Mouse (Mus musculus) CH12.LX (cell line): Measurements from ENCODE around the gene Fbxo6. TPM values are rescaled to one million over a fixed set of nuclear protein-coding genes. Genes with fewer than 3 reads are reported as not detected.
A peak's percentile ranks its signal among the peaks of the same experiment; 100 is the strongest.

Source experiments
- DNase-seq: peaks from one replicate; pipeline ENCODE4 v3.0.0-alpha.2; 2013; ENCODE audit errors: extremely low read depth
- H3K27ac ChIP-seq: 2 replicates; pipeline ENCODE4 v1.5.1; 2012; ENCODE audit warnings: low read depth, mild to moderate bottlenecking, control low read depth, moderate library complexity; ENCODE audit not compliant: insufficient read depth
- H3K27me3 ChIP-seq: replicated peaks from 2 replicates; pipeline ENCODE3; 2012; ENCODE audit warnings: inconsistent platforms
- H3K36me3 ChIP-seq, 2 experiments: replicated peaks in 1 of 2; 2 replicates each; pipeline versions ENCODE3 to v1.6.1; 2012; ENCODE audit warnings: inconsistent platforms in 1 of 2, low read length in 1 of 2, mild to moderate bottlenecking in 1 of 2, mixed read lengths in 1 of 2, moderate library complexity in 1 of 2; ENCODE audit not compliant: control insufficient read depth in 1 of 2, insufficient read depth in 1 of 2
- H3K4me1 ChIP-seq, 2 experiments: 2 replicates each; pipeline ENCODE4 v1.6.1; 2012; ENCODE audit warnings: inconsistent platforms in 1 of 2, moderate library complexity in 1 of 2; ENCODE audit not compliant: insufficient read depth in 2 of 2, control insufficient read depth in 1 of 2
- H3K4me2 ChIP-seq: 2 replicates; pipeline ENCODE4 v1.6.1; 2012; ENCODE audit warnings: low read depth, mild to moderate bottlenecking, control low read depth; ENCODE audit not compliant: poor library complexity, insufficient read depth, severe bottlenecking
- H3K4me3 ChIP-seq, 3 experiments: fragments of 150-350 bp in 1 of 3; sonication (generic) in 1 of 3; replicated peaks in 1 of 3; 2 replicates each; pipeline versions ENCODE3 to v1.5.1; 2011 to 2012; ENCODE audit warnings: low read depth in 2 of 3, low read length in 2 of 3, mild to moderate bottlenecking in 2 of 3, moderate library complexity in 2 of 3, control low read depth in 1 of 3, improper control_type of control experiment in 1 of 3, inconsistent platforms in 1 of 3, mixed read lengths in 1 of 3; ENCODE audit not compliant: poor library complexity in 1 of 3
- H3K79me2 ChIP-seq: replicated peaks from 2 replicates; pipeline ENCODE4 v1.6.1; 2012; ENCODE audit warnings: mild to moderate bottlenecking, moderate library complexity; ENCODE audit not compliant: control insufficient read depth, poor library complexity, insufficient read depth, severe bottlenecking; ENCODE audit errors: extremely low read depth
- H3K9ac ChIP-seq: 2 replicates; pipeline ENCODE4 v1.6.1; 2012; ENCODE audit warnings: low read depth, mild to moderate bottlenecking, control low read depth, moderate library complexity; ENCODE audit not compliant: insufficient read depth
- H3K9me3 ChIP-seq: replicated peaks from 2 replicates; pipeline ENCODE3; 2012; ENCODE audit warnings: low read length, inconsistent platforms, mixed read lengths
- BHLHE40 ChIP-seq: IDR thresholded peaks from 2 replicates; pipeline ENCODE4 v1.6.1; 2011; ENCODE audit warnings: mild to moderate bottlenecking, low read depth, low read length, improper control_type of control experiment
- CHD1 ChIP-seq: IDR thresholded peaks from 2 replicates; pipeline ENCODE4 v1.6.1; 2012; ENCODE audit warnings: low read depth, low read length, improper control_type of control experiment, inconsistent platforms
- CTCF ChIP-seq, 2 experiments: IDR thresholded peaks in 1 of 2; conservative IDR thresholded peaks in 1 of 2; 2 replicates each; pipeline ENCODE4 v1.5.1; 2011 to 2012; ENCODE audit warnings: low read depth in 2 of 2, low read length in 2 of 2, improper control_type of control experiment in 1 of 2, inconsistent platforms in 1 of 2, mild to moderate bottlenecking in 1 of 2, moderate library complexity in 1 of 2
- ELF1 ChIP-seq: IDR thresholded peaks from 2 replicates; pipeline ENCODE4 v1.6.1; 2014; ENCODE audit warnings: low read depth, mild to moderate bottlenecking, inconsistent platforms, low read length, improper control_type of control experiment
- ETS1 ChIP-seq: conservative IDR thresholded peaks from 2 replicates; pipeline ENCODE4 v1.6.1; 2012; ENCODE audit warnings: low read depth, mild to moderate bottlenecking, inconsistent platforms, low read length, improper control_type of control experiment, moderate library complexity
- GABPA ChIP-seq: IDR thresholded peaks from 2 replicates; pipeline ENCODE4 v1.6.1; 2012; ENCODE audit warnings: low read depth, low read length, improper control_type of control experiment, inconsistent platforms; ENCODE audit not compliant: insufficient replicate concordance
- KAT2A ChIP-seq: IDR thresholded peaks from 2 replicates; pipeline ENCODE4 v1.6.1; 2012; ENCODE audit warnings: low read length, improper control_type of control experiment, inconsistent platforms; ENCODE audit not compliant: insufficient replicate concordance
- MAFK ChIP-seq: IDR thresholded peaks from 2 replicates; pipeline ENCODE4 v1.6.1; 2011; ENCODE audit warnings: low read length, improper control_type of control experiment; ENCODE audit not compliant: insufficient replicate concordance
- MEF2A ChIP-seq: IDR thresholded peaks from 2 replicates; pipeline ENCODE4 v1.6.1; 2014; ENCODE audit warnings: low read depth, mild to moderate bottlenecking, inconsistent platforms, low read length, improper control_type of control experiment, borderline replicate concordance
- MXI1 ChIP-seq: IDR thresholded peaks from 2 replicates; pipeline ENCODE4 v1.6.1; 2011; ENCODE audit warnings: mild to moderate bottlenecking, low read depth, low read length, improper control_type of control experiment
- NELFE ChIP-seq: IDR thresholded peaks from 2 replicates; pipeline ENCODE4 v1.6.1; 2011; ENCODE audit warnings: low read depth, low read length, improper control_type of control experiment
- NRF1 ChIP-seq: IDR thresholded peaks from 2 replicates; pipeline ENCODE4 v1.6.1; 2014; ENCODE audit warnings: low read depth, mild to moderate bottlenecking, inconsistent platforms, low read length, improper control_type of control experiment, moderate library complexity
- PAX5 ChIP-seq: IDR thresholded peaks from 2 replicates; pipeline ENCODE4 v1.6.1; 2012; ENCODE audit warnings: low read length, inconsistent platforms, mixed read lengths
- POLR2AphosphoS2 ChIP-seq: IDR thresholded peaks from 2 replicates; pipeline ENCODE4 v1.6.1; 2011; ENCODE audit warnings: low read depth, low read length, improper control_type of control experiment
- RAD21 ChIP-seq: IDR thresholded peaks from 2 replicates; pipeline ENCODE4 v1.6.1; 2011; ENCODE audit warnings: low read depth, mild to moderate bottlenecking, low read length, improper control_type of control experiment, moderate library complexity
- SIN3A ChIP-seq: IDR thresholded peaks from 2 replicates; pipeline ENCODE4 v1.6.1; 2012; ENCODE audit warnings: low read length, improper control_type of control experiment, inconsistent platforms
- SMC3 ChIP-seq: IDR thresholded peaks from 2 replicates; pipeline ENCODE4 v1.6.1; 2011; ENCODE audit warnings: low read depth, low read length, improper control_type of control experiment
- UBTF ChIP-seq: IDR thresholded peaks from 2 replicates; pipeline ENCODE4 v1.6.1; 2012; ENCODE audit warnings: low read depth, mild to moderate bottlenecking, inconsistent platforms, low read length, improper control_type of control experiment, moderate library complexity
- USF1 ChIP-seq: IDR thresholded peaks from 2 replicates; pipeline ENCODE4 v1.6.1; 2014; ENCODE audit warnings: low read depth, mild to moderate bottlenecking, inconsistent platforms, low read length, improper control_type of control experiment
- USF2 ChIP-seq: conservative IDR thresholded peaks from 2 replicates; pipeline ENCODE4 v1.6.1; 2011; ENCODE audit warnings: low read depth, low read length, improper control_type of control experiment
- ZKSCAN1 ChIP-seq: IDR thresholded peaks from 2 replicates; pipeline ENCODE4 v1.6.1; 2012; ENCODE audit warnings: low read depth, inconsistent platforms, low read length, improper control_type of control experiment, borderline replicate concordance
- ZMIZ1 ChIP-seq: IDR thresholded peaks from 2 replicates; pipeline ENCODE4 v1.6.1; 2012; ENCODE audit warnings: low read depth, mild to moderate bottlenecking, inconsistent platforms, low read length, improper control_type of control experiment
- ZNF384 ChIP-seq: IDR thresholded peaks from 2 replicates; pipeline ENCODE4 v1.6.1; 2012; ENCODE audit warnings: low read depth, low read length, improper control_type of control experiment, inconsistent platforms
- dilution Hi-C: fragments of 300-500 bp; cut with MboI; formaldehyde crosslinking; loops from 2 replicates; pipeline ENCODE4 v1.14.3; 2020; ENCODE audit warnings: low sequenced_read_pairs; ENCODE audit not compliant: extremely low pct_unique_long_range_greater_than_20kb, extremely low pct_ligation_motif_present
- in situ Hi-C: fragments of 300-500 bp; cut with MboI; formaldehyde crosslinking; loops from 3 replicates; pipeline ENCODE4 v1.14.3; 2019; ENCODE audit warnings: low sequenced_read_pairs, low pct_ligation_motif_present, low pct_unique_long_range_greater_than_20kb, mixed read lengths
- polyA plus RNA-seq: library from polyadenylated mRNA; unstranded; fragments of >175 nt; gene quantifications from 2 replicates; pipeline ENCODE4 v1.2.1, GENCODE M21; 2012; ENCODE audit warnings: low read depth; ENCODE audit not compliant: insufficient read length
- total RNA-seq, 2 experiments: library from RNA; depleted of rRNA; stranded (reverse); fragments of 300-350 nt in 1 of 2; fragments of >200 nt in 1 of 2; gene quantifications; 2 replicates each; pipeline ENCODE4 v1.2.3; 2012 to 2014

Fbxo6 gene
- total and polyA plus RNA-seq, 3 experiments = 20.8 to 32.5 (median 25.7) TPM

- Histone ChIP-seq H3K36me3 (no peaks in the 10 kb centered on the region), H3K9me3 (peaks cover 8% of the 10 kb centered on the region), H3K27me3 (peaks cover 61% of the 10 kb centered on the region), H3K27ac (no peak overlapping the region), H3K9ac (no peak overlapping the region), H3K4me3 (no peak overlapping the region), H3K4me1 (peaks cover 3 to 9% of the 10 kb centered on the region in 2 experiments; a peak in 2 of 4 replicates), H3K79me2 (no peaks in the 10 kb centered on the region), H3K4me2 (no peak overlapping the region)
- TF ChIP-seq CTCF (conservative IDR thresholded peaks at IDR 0.05 in 1 of 2, IDR thresholded peaks at IDR 0.05 in 1 of 2; ENCODE audit: low read depth in 2 of 2, low read length in 2 of 2) = peak; percentile 33 to 38; a peak in 2 of 4 replicates
- no peak for TF ChIP-seq ZKSCAN1
- no peak for DNase-seq
- in situ Hi-C loops = loop anchor here (5.0 kb wide), 1 partner anchor 35 kb away; the partner anchor contains the start of gene Fbxo6
- dilution Hi-C loops = no loop called here
These were observed 34.5 kb downstream of the Fbxo6 start for GRCm38 (mm10) chr4:148117392-148117791.

DNA sequence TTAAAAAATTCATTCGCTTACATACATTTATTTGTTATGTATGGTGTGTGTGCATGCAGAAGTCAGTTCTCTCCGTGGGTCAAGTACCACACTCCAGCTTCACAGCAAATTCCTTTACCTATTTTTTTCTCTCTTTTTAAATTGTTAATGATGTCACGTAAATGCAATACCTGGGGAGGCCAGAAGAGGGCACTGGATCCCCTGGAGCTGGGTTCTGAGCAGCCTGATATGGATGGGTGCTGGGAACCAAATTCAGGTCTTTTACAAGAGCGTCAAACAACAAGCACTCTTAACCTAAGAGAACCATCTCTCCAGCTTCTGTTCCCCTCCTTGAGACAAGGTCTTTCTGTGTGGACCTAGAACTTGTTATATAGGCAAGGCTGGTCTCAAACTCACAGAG, 35.3 kb downstream of the Fbxo6 start:
- Histone ChIP-seq H3K36me3 (no peaks in the 10 kb centered on the region), H3K4me1 (peaks cover 3 to 9% of the 10 kb centered on the region in 2 experiments; a peak in 2 of 4 replicates), H3K9ac (no peak overlapping the region), H3K27ac (no peak overlapping the region), H3K4me3 (no peak overlapping the region), H3K79me2 (no peaks in the 10 kb centered on the region), H3K4me2 (no peak overlapping the region), H3K27me3 (peaks cover 60% of the 10 kb centered on the region), H3K9me3 (peaks cover 8% of the 10 kb centered on the region)
- in situ Hi-C loops = loop anchor here (5.0 kb wide), 1 partner anchor 36 kb away; the partner anchor contains the start of gene Fbxo6
- dilution Hi-C loops = no loop called here
- peak; percentile 17 for DNase-seq
- TF ChIP-seq CTCF (conservative IDR thresholded peaks at IDR 0.05 in 1 of 2, IDR thresholded peaks at IDR 0.05 in 1 of 2; ENCODE audit: low read depth in 2 of 2, low read length in 2 of 2) (peak; percentile 15 to 47; a peak in 2 of 4 replicates), ZKSCAN1 (no peak), RAD21 (peak; percentile 7)

GRCm38 (mm10) chr4:148115467-148115866, 36.5 kb downstream of the Fbxo6 start:
- Histone ChIP-seq H3K9ac (no peak overlapping the region; the same call in 1 of the 2 replicates), H3K4me2 (peak overlapping the region; percentile 18; the same call in 1 of the 2 replicates)
- TF ChIP-seq CTCF (conservative IDR thresholded peaks at IDR 0.05 in 1 of 2, IDR thresholded peaks at IDR 0.05 in 1 of 2; ENCODE audit: low read depth in 2 of 2, low read length in 2 of 2) (peak in 1 of 2 experiments; percentile 71; a peak in 2 of 4 replicates), NELFE (no peak), ZNF384 (no peak), PAX5 (no peak), ZMIZ1 (no peak), GABPA (no peak), ETS1 (no peak), USF1 (no peak), MEF2A (no peak), CHD1 (no peak), BHLHE40 (no peak), ZKSCAN1 (no peak), KAT2A (no peak), RAD21 (peak; percentile 15), MXI1 (no peak), SMC3 (peak; percentile 65), SIN3A (no peak), USF2 (no peak), UBTF (no peak), NRF1 (no peak), ELF1 (no peak), POLR2AphosphoS2 (no peak), MAFK (no peak)

More at GRCm38 (mm10) chr4:148115467-148115866, 36.5 kb downstream of the Fbxo6 start:
- no peak overlapping the region for H3K27ac ChIP-seq
- H3K9me3 ChIP-seq = peaks cover 8% of the 10 kb centered on the region
- H3K36me3 ChIP-seq = no peaks in the 10 kb centered on the region
- no peaks in the 10 kb centered on the region for H3K79me2 ChIP-seq
- H3K4me3 ChIP-seq = no peak overlapping the region
- DNase-seq = peak; percentile 29
- dilution Hi-C loops = no loop called here
- in situ Hi-C loops = loop anchor here (5.0 kb wide), 1 partner anchor 37 kb away; the partner anchor contains the start of gene Fbxo6
- H3K4me1 ChIP-seq = peaks cover 3 to 9% of the 10 kb centered on the region in 2 experiments; a peak in 2 of 4 replicates
- H3K27me3 ChIP-seq = peaks cover 57% of the 10 kb centered on the region
